Mouse (Mus musculus) subcutaneous adipose tissue, adult 2 months (tissue): ENCODE measurements around the gene Npr3. TPM values are rescaled to one million over a fixed set of nuclear protein-coding genes. Genes with fewer than 3 reads are reported as not detected.

Source experiments
- polyA plus RNA-seq: library from polyadenylated mRNA; depleted of rRNA; stranded (reverse); fragments of >200 nt; gene quantifications from 2 replicates; pipeline ENCODE4 v1.2.3, GENCODE M21; 2012; ENCODE audit warnings: low replicate concordance; rRNA removed

Npr3 gene
- 32.2 and 199 TPM in 2 replicates for polyA plus RNA-seq

GRCm38 (mm10) chr15:11906571-11907531, at the start of gene Npr3:
Gene Npr3 (minus strand): TSS chr15:11907287.

Other genes with a start within 250 kb of the Npr3 start
- 9.1 and 9.3 TPM in 2 replicates for gene Sub1, start 89.7 kb upstream of the Npr3 start, polyA plus RNA-seq
- gene Zfr, start 210.5 kb upstream of the Npr3 start, polyA plus RNA-seq, result 120 and 139 TPM in 2 replicates